Mouse (Mus musculus) erythroblast, embryonic 14.5 days (primary cell): Measurements from ENCODE around the gene Zfp60.

Source experiments
- GATA1 ChIP-seq: IDR thresholded peaks from 2 replicates; pipeline ENCODE4 v1.6.1; 2012; ENCODE audit warnings: low read length, inconsistent platforms, mixed read lengths
- TAL1 ChIP-seq: IDR thresholded peaks from 3 replicates; pipeline ENCODE4 v1.6.1; 2012; ENCODE audit warnings: low read length, inconsistent platforms, mixed read lengths

DNA sequence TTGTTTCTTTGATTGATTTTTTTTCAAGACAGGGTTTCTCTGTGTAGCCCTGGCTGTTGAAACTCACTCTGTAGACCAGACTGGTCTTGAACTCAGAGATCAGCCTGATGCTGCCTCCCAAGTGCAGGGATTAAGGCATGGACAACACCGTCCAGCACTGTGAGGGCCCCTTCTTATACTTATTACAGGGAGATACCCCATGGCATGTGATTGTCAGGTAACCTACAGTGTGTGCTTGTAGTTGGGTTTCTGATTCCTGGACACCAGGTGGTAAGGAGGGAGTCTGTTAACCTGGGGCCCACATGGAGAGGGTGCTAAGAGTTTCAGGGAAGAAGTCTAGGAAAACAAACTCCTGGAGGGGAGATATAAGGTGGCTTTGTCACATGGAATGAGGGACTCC, 44.1 kb upstream of the Zfp60 start:
- TF ChIP-seq GATA1 (no peak), TAL1 (no peak)
